Mouse (Mus musculus) erythroblast, embryonic 14.5 days (primary cell): Measurements from ENCODE around the gene Gramd1a. TPM values are rescaled to one million over a fixed set of nuclear protein-coding genes. Genes with fewer than 3 reads are reported as not detected.

Source experiments
- H3K27me3 ChIP-seq: 2 replicates; pipeline ENCODE4 v1.6.1; 2012; ENCODE audit warnings: inconsistent platforms; ENCODE audit not compliant: control insufficient read depth
- H3K36me3 ChIP-seq: 2 replicates; pipeline ENCODE4 v1.6.1; 2012; ENCODE audit warnings: mild to moderate bottlenecking, inconsistent platforms; ENCODE audit not compliant: control insufficient read depth
- H3K4me1 ChIP-seq: 2 replicates; pipeline ENCODE4 v1.6.1; 2012; ENCODE audit warnings: inconsistent platforms; ENCODE audit not compliant: control insufficient read depth
- H3K4me3 ChIP-seq: replicated peaks from 2 replicates; pipeline ENCODE3; 2012; ENCODE audit warnings: moderate library complexity, mild to moderate bottlenecking, inconsistent platforms
- H3K9me3 ChIP-seq: 2 replicates; pipeline ENCODE4 v1.6.1; 2012; ENCODE audit warnings: low read length, inconsistent platforms, mixed read lengths; ENCODE audit not compliant: control insufficient read depth
- GATA1 ChIP-seq: IDR thresholded peaks from 2 replicates; pipeline ENCODE4 v1.6.1; 2012; ENCODE audit warnings: low read length, inconsistent platforms, mixed read lengths
- TAL1 ChIP-seq: IDR thresholded peaks from 3 replicates; pipeline ENCODE4 v1.6.1; 2012; ENCODE audit warnings: low read length, inconsistent platforms, mixed read lengths
- polyA plus RNA-seq: library from polyadenylated mRNA; stranded (reverse); fragments of >175 nt; gene quantifications from 2 replicates; pipeline ENCODE4 v1.2.3, GENCODE M21; 2012

Gramd1a gene
- polyA plus RNA-seq, 1 experiment = 0.52 TPM

DNA sequence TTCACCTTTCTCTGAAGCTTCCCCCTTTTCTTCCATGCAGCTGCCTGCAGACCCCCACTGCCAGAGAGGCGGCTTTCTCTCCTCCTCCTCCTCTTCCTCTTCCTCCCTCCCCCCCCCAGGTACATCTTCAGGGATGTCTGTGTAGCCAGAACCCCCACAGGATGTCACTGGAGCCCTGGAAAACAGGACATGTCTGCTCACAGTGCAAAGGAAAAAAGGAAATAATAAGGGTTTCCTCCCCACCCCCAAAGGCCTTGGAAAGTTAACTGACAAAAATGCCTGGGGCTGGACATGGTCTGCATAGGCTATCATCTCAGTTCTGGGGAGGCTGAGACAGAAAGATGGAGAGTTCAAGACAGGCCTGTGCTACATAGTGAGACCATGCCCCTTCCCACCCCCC lies 74.6 kb downstream of the Gramd1a start:
- Histone ChIP-seq H3K4me1 (no peaks in the 10 kb centered on the region), H3K27me3 (no peaks in the 10 kb centered on the region), H3K36me3 (no peaks in the 10 kb centered on the region), H3K9me3 (no peaks in the 10 kb centered on the region), H3K4me3 (no peak overlapping the region)
- TF ChIP-seq TAL1 (no peak), GATA1 (no peak)

DNA sequence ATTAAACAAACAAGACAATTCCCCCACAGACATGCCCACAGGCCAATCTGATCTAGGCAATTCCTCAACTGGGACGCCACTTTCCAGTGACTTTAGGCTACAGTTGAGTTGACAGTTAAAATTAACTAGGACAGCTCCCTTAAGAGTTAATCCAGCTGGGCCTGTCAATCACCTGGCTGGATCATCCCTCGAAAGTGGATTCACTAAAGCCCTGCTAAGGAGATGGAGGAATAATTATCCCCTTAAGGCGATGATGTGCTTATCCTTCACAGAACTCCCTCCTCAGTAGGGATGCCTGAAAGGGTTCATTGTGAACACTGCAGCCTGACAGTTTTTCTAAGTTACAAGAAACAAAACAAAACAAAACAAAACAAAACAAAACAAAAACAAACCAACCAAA lies 75.1 kb downstream of the Gramd1a start:
- Histone ChIP-seq H3K4me1 (no peaks in the 10 kb centered on the region), H3K9me3 (no peaks in the 10 kb centered on the region), H3K36me3 (no peaks in the 10 kb centered on the region), H3K27me3 (no peaks in the 10 kb centered on the region), H3K4me3 (no peak overlapping the region)
- TF ChIP-seq TAL1 = no peak
- TF ChIP-seq GATA1 = no peak

Other genes with a start within 250 kb of the Gramd1a start
- gene Mag, start 241.0 kb downstream of the Gramd1a start, polyA plus RNA-seq = 0.03 TPM in 1 of 2 replicates, not detected in the other
- gene Hamp2, start 231.2 kb downstream of the Gramd1a start, polyA plus RNA-seq = not detected in 2 replicates
- not detected in 2 replicates for gene Hamp, start 211.9 kb downstream of the Gramd1a start, polyA plus RNA-seq
- gene Usf2, start 199.1 kb downstream of the Gramd1a start, polyA plus RNA-seq = 30.7 and 40.4 TPM in 2 replicates
- 0.06 TPM in 1 of 2 replicates, not detected in the other for gene Lsr, start 182.4 kb downstream of the Gramd1a start, polyA plus RNA-seq
- gene Fam187b, start 182.1 kb downstream of the Gramd1a start, polyA plus RNA-seq = not detected in 2 replicates
- 1.2 and 1.7 TPM in 2 replicates for gene Fxyd5, start 113.4 kb downstream of the Gramd1a start, polyA plus RNA-seq
- not detected in 2 replicates for gene Fxyd7, start 104.4 kb downstream of the Gramd1a start, polyA plus RNA-seq
- 0.28 and 1.7 TPM in 2 replicates for gene Fxyd1, start 98.7 kb downstream of the Gramd1a start, polyA plus RNA-seq
- 0.03 TPM in 1 of 2 replicates, not detected in the other for gene Lgi4, start 96.6 kb downstream of the Gramd1a start, polyA plus RNA-seq
- not detected in 2 replicates for gene Fxyd3, start 79.2 kb downstream of the Gramd1a start, polyA plus RNA-seq
- 0.07 and 0.15 TPM in 2 replicates for gene Hpn, start 40.6 kb downstream of the Gramd1a start, polyA plus RNA-seq
- gene Scn1b, start 28.9 kb downstream of the Gramd1a start, polyA plus RNA-seq = 0.07 and 0.08 TPM in 2 replicates
- gene Scgb2b2, start 134.6 kb upstream of the Gramd1a start, polyA plus RNA-seq = not detected in 2 replicates
- gene Scgb1b2, start 135.9 kb upstream of the Gramd1a start, polyA plus RNA-seq = not detected in 2 replicates
- not detected in 2 replicates for gene Scgb2b3, start 206.2 kb upstream of the Gramd1a start, polyA plus RNA-seq
- gene Scgb1b3, start 219.7 kb upstream of the Gramd1a start, polyA plus RNA-seq = not detected in 2 replicates